Mouse (Mus musculus): ENCODE data around the gene Il17rc. TPM values are rescaled to one million over a fixed set of nuclear protein-coding genes. Genes with fewer than 3 reads are reported as not detected.

Il17rc gene
- polyA plus RNA-seq, 1 experiment from 2014 or later, result 15.7 TPM

DNA sequence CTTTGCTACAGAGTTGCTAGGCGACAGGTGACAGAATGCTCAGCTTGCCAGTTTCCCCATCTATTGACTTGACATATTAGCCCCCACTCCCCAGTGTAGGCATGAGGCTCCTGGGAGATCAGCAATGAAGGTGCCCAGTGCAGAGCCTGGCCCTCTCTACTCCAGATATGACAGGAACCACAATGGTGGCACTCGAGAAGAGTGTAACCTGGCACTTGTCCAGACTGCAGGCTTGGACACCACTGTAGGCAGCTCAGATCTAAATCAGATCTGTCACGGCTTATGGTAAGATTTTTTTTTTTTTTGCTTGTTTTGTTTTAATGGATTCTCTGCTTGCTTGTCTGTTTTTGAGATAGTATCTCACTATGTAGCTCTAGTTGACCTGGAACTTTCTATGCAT, 37.6 kb upstream of the Il17rc start:
- H3K9me3 ChIP-seq (ENCODE audit: control insufficient read depth, low read length), result no peaks in the 10 kb centered on the region
- no peak overlapping the region for H3K27ac ChIP-seq (replicated peaks; ENCODE audit: low read depth, low read length)
- no peak overlapping the region for H3K9ac ChIP-seq (ENCODE audit: low read depth, low read length)
- WGBS, result 70% methylated on average over 3 of the region's 3 CpGs
- H3K27me3 ChIP-seq (replicated peaks; ENCODE audit: control insufficient read depth, insufficient read depth, low read length), result no peaks in the 10 kb centered on the region
- ATAC-seq (ENCODE audit: low read depth) (no peak), DNase-seq (ENCODE audit: low spot score) (no peak)
- H3K36me3 ChIP-seq (ENCODE audit: control insufficient read depth, insufficient read depth, low read length), result no peaks in the 10 kb centered on the region
- H3K4me1 ChIP-seq (ENCODE audit: control insufficient read depth, insufficient read depth, low read length), result no peaks in the 10 kb centered on the region
- no peak overlapping the region for H3K4me2 ChIP-seq (ENCODE audit: low read depth, low read length)
- H3K4me3 ChIP-seq (ENCODE audit: low read depth, low read length), result no peak overlapping the region

DNA sequence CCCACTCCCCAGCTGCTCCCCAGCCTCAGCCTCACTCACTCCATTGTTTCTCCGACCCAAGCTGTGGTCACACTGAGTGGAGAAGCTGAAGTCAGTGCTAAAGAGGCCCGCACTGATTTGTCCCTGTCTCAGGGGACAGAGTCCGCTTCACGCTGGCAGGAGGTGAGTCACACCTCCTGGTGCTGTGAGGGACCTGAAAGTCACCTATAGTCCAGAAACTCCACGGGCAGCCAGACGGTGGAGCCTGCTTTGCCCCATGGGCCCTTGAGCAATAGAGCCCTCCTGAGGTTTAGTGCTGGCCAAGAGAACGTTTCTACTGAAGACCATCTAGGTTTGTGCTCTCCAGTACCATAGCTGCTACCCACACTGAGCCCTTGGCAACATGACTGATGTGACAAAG, 36.5 kb upstream of the Il17rc start:
- H3K4me1 ChIP-seq (ENCODE audit: control insufficient read depth, insufficient read depth, low read length), result no peaks in the 10 kb centered on the region
- whole genome bisulfite sequencing, result 66% methylated on average over 7 of the region's 7 CpGs
- H3K36me3 ChIP-seq (ENCODE audit: control insufficient read depth, insufficient read depth, low read length), result no peaks in the 10 kb centered on the region
- DNase-seq (ENCODE audit: low spot score) (no peak), ATAC-seq (ENCODE audit: low read depth) (no peak)
- no peak overlapping the region for H3K4me2 ChIP-seq (ENCODE audit: low read depth, low read length)
- H3K27ac ChIP-seq (replicated peaks; ENCODE audit: low read depth, low read length), result no peak overlapping the region
- no peak overlapping the region for H3K9ac ChIP-seq (ENCODE audit: low read depth, low read length)
- H3K27me3 ChIP-seq (replicated peaks; ENCODE audit: control insufficient read depth, insufficient read depth, low read length), result no peaks in the 10 kb centered on the region
- no peak overlapping the region for H3K4me3 ChIP-seq (ENCODE audit: low read depth, low read length)
- H3K9me3 ChIP-seq (ENCODE audit: control insufficient read depth, low read length), result no peaks in the 10 kb centered on the region

DNA sequence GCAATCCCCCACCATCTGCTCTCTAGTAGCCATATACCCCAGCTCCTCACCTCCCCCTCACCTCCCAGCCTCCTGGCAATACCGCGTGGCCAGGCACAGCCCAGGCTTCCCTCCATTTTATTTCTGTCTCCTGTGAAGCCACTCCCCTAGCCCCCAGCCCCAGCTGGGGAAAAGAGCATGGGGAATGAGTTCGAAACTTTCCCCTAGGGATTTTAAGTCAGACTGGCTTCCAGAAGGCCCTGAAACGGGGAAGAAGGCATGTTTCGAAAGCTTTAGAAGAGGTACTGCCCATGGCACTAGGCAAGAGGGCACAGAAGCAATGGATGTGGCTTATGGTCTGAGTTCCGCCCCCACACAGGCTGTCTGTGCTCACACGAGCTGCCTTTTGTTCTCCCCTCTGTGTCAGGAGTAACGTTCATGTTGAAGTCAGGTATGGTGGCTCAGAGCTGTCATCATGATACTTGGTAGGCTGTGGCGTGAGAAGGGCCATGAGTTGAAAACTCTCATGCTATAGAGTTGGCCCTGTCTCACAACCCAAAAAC, 35.5 kb upstream of the Il17rc start, which contains the start of gene Cidec:
TSS of gene Cidec (minus strand) at position 97 of the 542 bp plus-strand sequence.
- Histone ChIP-seq H3K36me3 (ENCODE audit: control insufficient read depth, insufficient read depth, low read length) (no peaks in the 10 kb centered on the region), H3K27me3 (replicated peaks; ENCODE audit: control insufficient read depth, insufficient read depth, low read length) (no peaks in the 10 kb centered on the region), H3K9me3 (ENCODE audit: control insufficient read depth, low read length) (no peaks in the 10 kb centered on the region), H3K4me3 (ENCODE audit: low read depth, low read length) (no peak within 1 kb of the TSS), H3K27ac (replicated peaks; ENCODE audit: low read depth, low read length) (no peak within 1 kb of the TSS), H3K4me1 (ENCODE audit: control insufficient read depth, insufficient read depth, low read length) (no peaks in the 10 kb centered on the region), H3K9ac (ENCODE audit: low read depth, low read length) (no peak within 1 kb of the TSS), H3K4me2 (ENCODE audit: low read depth, low read length) (no peak within 1 kb of the TSS)
- no peak for DNase-seq (ENCODE audit: low spot score)
- 82% methylated on average over 9 of the region's 9 CpGs for WGBS
- ATAC-seq (ENCODE audit: low read depth), result no peak

DNA sequence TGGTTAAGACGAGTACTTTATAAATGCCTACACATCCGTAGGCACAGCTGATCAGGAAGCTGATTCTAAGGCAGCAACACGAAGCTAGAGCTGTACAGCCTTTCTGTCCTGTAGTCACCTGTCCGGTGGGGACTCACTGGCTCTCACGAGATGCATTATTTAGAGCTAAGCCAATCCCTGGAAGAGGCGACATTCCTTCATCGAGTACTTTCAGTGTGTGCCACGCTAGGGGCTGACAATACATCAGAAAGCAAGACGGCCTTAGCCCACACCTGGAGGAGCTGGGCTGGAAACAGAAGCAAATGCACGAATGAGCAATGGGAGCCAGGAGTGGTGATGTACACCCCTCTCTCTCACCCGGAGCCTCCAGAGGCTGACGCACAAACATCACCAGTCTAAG, 34.1 kb upstream of the Il17rc start:
- ATAC-seq (ENCODE audit: low read depth) (no peak), DNase-seq (ENCODE audit: low spot score) (no peak)
- Histone ChIP-seq H3K4me1 (ENCODE audit: control insufficient read depth, insufficient read depth, low read length) (no peaks in the 10 kb centered on the region), H3K36me3 (ENCODE audit: control insufficient read depth, insufficient read depth, low read length) (no peaks in the 10 kb centered on the region), H3K9ac (ENCODE audit: low read depth, low read length) (no peak overlapping the region), H3K27me3 (replicated peaks; ENCODE audit: control insufficient read depth, insufficient read depth, low read length) (no peaks in the 10 kb centered on the region), H3K4me2 (ENCODE audit: low read depth, low read length) (no peak overlapping the region), H3K27ac (replicated peaks; ENCODE audit: low read depth, low read length) (no peak overlapping the region), H3K9me3 (ENCODE audit: control insufficient read depth, low read length) (no peaks in the 10 kb centered on the region), H3K4me3 (ENCODE audit: low read depth, low read length) (no peak overlapping the region)
- 78% methylated on average over 12 of the region's 12 CpGs for WGBS

DNA sequence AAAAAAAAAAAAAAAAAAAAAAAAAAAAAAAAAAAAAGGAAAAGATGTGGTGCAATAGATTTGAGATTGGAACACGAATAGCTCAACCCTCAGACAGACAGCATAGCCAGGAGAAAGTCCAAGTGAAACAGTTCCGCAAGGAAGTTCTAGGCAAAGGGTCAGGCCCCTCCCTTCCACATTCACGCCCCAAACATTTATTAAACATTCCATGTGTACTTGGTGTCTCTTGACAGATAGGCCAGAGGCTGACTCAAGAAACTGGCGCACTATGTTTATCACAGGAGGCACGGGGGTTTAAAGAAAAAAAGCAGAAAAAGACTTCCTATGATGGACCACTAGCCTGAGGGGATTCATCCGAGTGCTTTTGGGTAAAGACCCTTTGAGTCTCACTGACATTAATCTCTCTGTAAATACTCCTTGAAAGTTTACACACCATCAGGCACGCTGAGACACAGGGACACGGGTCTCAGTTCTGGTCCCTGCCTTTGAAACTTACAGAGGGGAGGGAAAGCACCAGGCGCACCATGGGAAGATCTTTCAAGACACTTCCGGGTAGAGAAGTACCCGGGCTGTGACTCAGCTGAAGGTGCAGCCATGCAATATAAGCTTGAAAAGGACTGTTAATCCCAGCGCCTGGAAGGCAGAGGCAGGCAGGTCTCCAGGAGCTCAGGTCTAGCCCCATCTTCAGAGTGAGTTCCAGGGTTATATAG, 32.4 kb upstream of the Il17rc start:
- H3K27me3 ChIP-seq (replicated peaks; ENCODE audit: control insufficient read depth, insufficient read depth, low read length), result no peaks in the 10 kb centered on the region
- H3K4me3 ChIP-seq (ENCODE audit: low read depth, low read length), result no peak overlapping the region
- no peak overlapping the region for H3K9ac ChIP-seq (ENCODE audit: low read depth, low read length)
- no peak overlapping the region for H3K27ac ChIP-seq (replicated peaks; ENCODE audit: low read depth, low read length)
- ATAC-seq (ENCODE audit: low read depth) (no peak), DNase-seq (ENCODE audit: low spot score) (no peak)
- WGBS, result 60% methylated on average over 12 of the region's 12 CpGs
- no peaks in the 10 kb centered on the region for H3K36me3 ChIP-seq (ENCODE audit: control insufficient read depth, insufficient read depth, low read length)
- no peak overlapping the region for H3K4me2 ChIP-seq (ENCODE audit: low read depth, low read length)
- peaks cover 8% of the 10 kb centered on the region; the same call in 1 of the 2 replicates for H3K4me1 ChIP-seq (ENCODE audit: control insufficient read depth, insufficient read depth, low read length)
- H3K9me3 ChIP-seq (ENCODE audit: control insufficient read depth, low read length), result no peaks in the 10 kb centered on the region

DNA sequence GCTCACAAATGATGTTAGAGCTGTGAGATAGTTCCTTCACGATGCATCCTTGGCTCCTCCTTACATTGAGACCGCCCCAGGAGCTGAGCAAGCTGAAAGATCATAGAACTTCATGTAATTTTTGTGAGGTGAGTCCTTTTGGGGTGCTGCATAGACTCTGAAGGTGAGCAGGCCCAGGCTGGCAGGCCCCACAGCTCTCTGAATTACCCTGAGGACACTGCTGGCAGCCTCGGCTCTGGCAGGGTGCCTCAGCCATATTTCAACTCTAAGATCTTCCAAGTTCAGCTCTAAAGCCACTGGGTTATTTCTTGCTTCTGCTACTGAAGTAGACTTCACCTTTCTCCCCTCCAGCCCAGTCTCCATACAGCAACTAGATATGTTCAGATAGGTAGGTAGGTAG, 30.5 kb upstream of the Il17rc start:
- ATAC-seq (ENCODE audit: low read depth) (no peak), DNase-seq (ENCODE audit: low spot score) (no peak)
- Histone ChIP-seq H3K27ac (replicated peaks; ENCODE audit: low read depth, low read length) (no peak overlapping the region), H3K9me3 (ENCODE audit: control insufficient read depth, low read length) (no peaks in the 10 kb centered on the region), H3K36me3 (ENCODE audit: control insufficient read depth, insufficient read depth, low read length) (no peaks in the 10 kb centered on the region), H3K4me2 (ENCODE audit: low read depth, low read length) (no peak overlapping the region), H3K4me1 (ENCODE audit: control insufficient read depth, insufficient read depth, low read length) (peaks cover 8% of the 10 kb centered on the region; the same call in 1 of the 2 replicates), H3K9ac (ENCODE audit: low read depth, low read length) (no peak overlapping the region), H3K27me3 (replicated peaks; ENCODE audit: control insufficient read depth, insufficient read depth, low read length) (no peaks in the 10 kb centered on the region), H3K4me3 (ENCODE audit: low read depth, low read length) (no peak overlapping the region)
- WGBS, result 90% methylated on average over 3 of the region's 3 CpGs

DNA sequence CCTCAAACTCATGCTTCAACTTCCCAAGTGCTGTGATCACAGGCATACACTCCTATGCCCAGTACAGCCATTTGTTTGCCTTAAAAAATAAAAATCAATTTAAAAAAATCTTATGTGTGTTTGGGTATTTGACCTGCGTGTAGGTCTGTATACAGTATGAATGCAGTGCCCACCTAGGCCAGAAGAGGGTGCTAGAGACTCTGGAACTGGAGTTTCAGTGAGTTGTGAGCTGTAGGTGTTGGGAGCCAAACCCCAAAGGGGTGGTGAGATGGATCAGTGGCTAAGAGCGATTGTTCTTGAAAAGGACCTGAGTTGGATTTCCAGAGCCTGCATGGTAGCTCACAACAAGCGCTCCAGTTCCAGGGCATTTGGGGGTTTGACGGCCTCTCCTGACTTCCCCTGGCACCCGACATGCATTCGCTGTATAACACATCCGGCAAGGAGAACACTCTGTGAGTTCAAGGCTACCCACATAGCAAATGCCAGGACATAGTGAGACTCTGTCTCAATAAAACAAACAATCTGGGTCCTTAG, 30.0 kb upstream of the Il17rc start:
- no peak overlapping the region for H3K9ac ChIP-seq (ENCODE audit: low read depth, low read length)
- ATAC-seq (ENCODE audit: low read depth), result no peak
- H3K4me3 ChIP-seq (ENCODE audit: low read depth, low read length), result no peak overlapping the region
- H3K36me3 ChIP-seq (ENCODE audit: control insufficient read depth, insufficient read depth, low read length), result peaks cover under 1% of the 10 kb centered on the region; the same call in 1 of the 2 replicates
- H3K9me3 ChIP-seq (ENCODE audit: control insufficient read depth, low read length), result no peaks in the 10 kb centered on the region
- H3K4me1 ChIP-seq (ENCODE audit: control insufficient read depth, insufficient read depth, low read length), result peaks cover 8% of the 10 kb centered on the region; the same call in 1 of the 2 replicates
- 51% methylated on average over 7 of the region's 7 CpGs for WGBS
- no peak overlapping the region for H3K4me2 ChIP-seq (ENCODE audit: low read depth, low read length)
- DNase-seq (ENCODE audit: low spot score), result peak; percentile 79
- no peak overlapping the region for H3K27ac ChIP-seq (replicated peaks; ENCODE audit: low read depth, low read length)
- H3K27me3 ChIP-seq (replicated peaks; ENCODE audit: control insufficient read depth, insufficient read depth, low read length), result no peaks in the 10 kb centered on the region

DNA sequence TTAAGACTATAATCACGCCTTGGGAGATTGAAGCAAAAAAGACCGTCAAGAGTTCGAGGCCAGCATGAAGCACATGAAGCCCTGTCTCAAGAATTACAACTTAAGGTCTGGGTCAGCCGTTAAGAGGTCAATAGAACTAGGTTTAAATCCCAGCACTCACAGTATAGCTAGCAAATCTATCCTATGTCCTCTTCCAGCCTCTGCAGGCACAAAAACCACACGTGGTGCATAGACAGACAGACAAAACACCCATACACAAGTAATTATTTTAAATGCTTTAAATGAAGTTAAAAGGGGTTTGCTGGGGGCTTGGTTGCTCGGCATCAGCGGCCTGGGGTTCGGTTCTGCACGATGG, 29.2 kb upstream of the Il17rc start:
- no peak for DNase-seq (ENCODE audit: low spot score)
- WGBS, result 40% methylated on average over 9 of the region's 9 CpGs
- no peak overlapping the region for H3K27ac ChIP-seq (replicated peaks; ENCODE audit: low read depth, low read length)
- H3K4me2 ChIP-seq (ENCODE audit: low read depth, low read length), result peak overlapping the region; percentile 85
- peaks cover 8% of the 10 kb centered on the region; the same call in 1 of the 2 replicates for H3K4me1 ChIP-seq (ENCODE audit: control insufficient read depth, insufficient read depth, low read length)
- H3K27me3 ChIP-seq (replicated peaks; ENCODE audit: control insufficient read depth, insufficient read depth, low read length), result no peaks in the 10 kb centered on the region
- peaks cover 9% of the 10 kb centered on the region for H3K36me3 ChIP-seq (ENCODE audit: control insufficient read depth, insufficient read depth, low read length)
- no peaks in the 10 kb centered on the region for H3K9me3 ChIP-seq (ENCODE audit: control insufficient read depth, low read length)
- ATAC-seq (ENCODE audit: low read depth), result no peak
- H3K9ac ChIP-seq (ENCODE audit: low read depth, low read length), result peak overlapping the region; percentile 97
- peak overlapping the region; percentile 97 for H3K4me3 ChIP-seq (ENCODE audit: low read depth, low read length)

All from embryonic facial prominence, embryonic 14.5 days (tissue).